Comparison of ENCODE assay signal across 8 mouse cellular contexts in the genomic region with DNA sequence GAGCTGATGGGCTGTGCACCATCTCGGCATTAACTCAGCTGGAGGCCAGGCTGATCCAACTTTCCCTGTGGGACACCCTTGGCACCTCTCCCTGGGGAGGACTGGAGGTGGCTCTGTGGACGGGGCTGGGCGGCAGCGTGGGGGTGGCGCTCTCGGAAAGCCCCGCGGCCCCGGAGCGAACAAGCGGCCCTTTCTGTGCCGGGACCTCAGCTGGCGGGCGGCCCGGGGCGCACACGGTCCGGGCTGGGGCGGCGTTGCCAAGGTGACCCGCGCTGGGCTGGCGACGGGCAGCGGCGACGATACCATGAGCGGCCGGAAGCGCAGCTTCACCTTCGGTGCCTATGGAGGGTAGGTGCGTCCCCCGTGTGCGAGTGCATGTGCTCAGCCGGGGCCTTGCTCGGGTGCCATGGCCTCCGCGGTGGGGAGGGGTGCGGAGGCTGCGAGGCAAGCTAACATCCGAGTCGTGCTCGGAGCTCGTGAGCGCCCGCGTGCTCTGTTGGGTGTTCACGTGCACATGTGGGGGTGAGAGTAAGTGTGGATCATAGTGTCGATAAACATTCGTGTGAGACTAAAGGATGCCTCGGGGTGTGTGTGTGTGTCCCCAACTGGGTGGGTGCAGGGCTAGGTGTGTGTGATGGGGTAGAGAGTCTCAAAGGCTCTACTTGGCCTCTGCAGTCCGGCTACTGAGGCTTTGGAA. TPM values are rescaled to one million over a fixed set of nuclear protein-coding genes. Genes with fewer than 3 reads are reported as not detected.
DNase-seq lines count a peak whose midpoint lies in the region; ATAC-seq lines count a peak whose summit lies in the region.

No protein-coding gene starts in this region.

- H3K4me3 ChIP-seq in kidney, embryonic 16.5 days (ENCODE audit: low read length), result peak overlapping the region; percentile 39
- H3K4me3 ChIP-seq in limb, embryonic 15.5 days, result peak overlapping the region; percentile 36

- peak; percentile 17; the same call in 1 of the 2 replicates for ATAC-seq in frontal cortex, adult (ENCODE audit: low TSS enrichment)
- peak; percentile 10; the same call in 1 of the 2 replicates for ATAC-seq in kidney, embryonic 16.5 days (ENCODE audit: low FRiP score, low TSS enrichment)
- ATAC-seq in limb, embryonic 15.5 days (ENCODE audit: insufficient number of reproducible peaks, low FRiP score, low TSS enrichment, low read depth), result no peak

- H3K27me3 ChIP-seq in kidney, embryonic 16.5 days (ENCODE audit: insufficient read depth, low read length), result peaks cover 31% of the 10 kb centered on the region
- peaks cover 69% of the 10 kb centered on the region for H3K27me3 ChIP-seq in limb, embryonic 15.5 days

- peak overlapping the region; percentile 36; the same call in 1 of the 2 replicates for H3K9ac ChIP-seq in kidney, embryonic 16.5 days (replicated peaks; ENCODE audit: low read length)
- H3K9ac ChIP-seq in limb, embryonic 15.5 days, result peak overlapping the region; percentile 10; the same call in 1 of the 2 replicates

- peak overlapping the region; percentile 57 for H3K4me2 ChIP-seq in kidney, embryonic 16.5 days (replicated peaks; ENCODE audit: low read depth, low read length)
- peak overlapping the region; percentile 57 for H3K4me2 ChIP-seq in limb, embryonic 15.5 days

- no peaks in the 10 kb centered on the region for H3K36me3 ChIP-seq in kidney, embryonic 16.5 days (ENCODE audit: insufficient read depth, low read length)
- H3K36me3 ChIP-seq in limb, embryonic 15.5 days, result no peaks in the 10 kb centered on the region

- H3K4me1 ChIP-seq in kidney, embryonic 16.5 days (ENCODE audit: insufficient read depth, low read length), result peaks cover 6% of the 10 kb centered on the region
- H3K4me1 ChIP-seq in limb, embryonic 15.5 days, result peaks cover 32% of the 10 kb centered on the region

- 4% methylated on average over 52 of the region's 52 CpGs for WGBS in kidney, embryonic 16.5 days
- 6% methylated on average over 46 of the region's 52 CpGs for WGBS in limb, embryonic 15.5 days

- no peak for DNase-seq in frontal cortex, postnatal 25 days (ENCODE audit: low spot score in 2 of 2)
- DNase-seq in cerebellum, adult 18-20 months, result peak; percentile 72 to 79
- DNase-seq in frontal cortex, postnatal 10 days (ENCODE audit: low spot score in 2 of 2), result peak; percentile 76 to 79
- DNase-seq in right cerebral cortex, postnatal 25 days, result peak; percentile 73
- no peak for DNase-seq in ovary, adult 18-20 months (ENCODE audit: low spot score)

- no peaks in the 10 kb centered on the region for H3K9me3 ChIP-seq in kidney, embryonic 16.5 days (ENCODE audit: low read length)
- H3K9me3 ChIP-seq in limb, embryonic 15.5 days, result no peaks in the 10 kb centered on the region

- no peak overlapping the region for H3K27ac ChIP-seq in kidney, embryonic 16.5 days (ENCODE audit: low read length)
- H3K27ac ChIP-seq in limb, embryonic 15.5 days, result no peak overlapping the region; the same call in 1 of the 2 replicates

RNA-seq across cellular contexts. Expression of a gene that starts 17.0 kb away (rescaled TPM):
- 22.0 and 31.7 TPM in 2 replicates for polyA plus RNA-seq in kidney, embryonic 16.5 days (2015; fragmentation: Nextera tagmentation; extraction: Ambion mirVana)
- polyA plus RNA-seq in limb, embryonic 15.5 days (2015; fragmentation: Nextera tagmentation; extraction: Ambion mirVana), result 7.7 TPM in 2 replicates

Comparison
In these comparisons a context has a peak if more than half of its experiments do, and no peak if none do; other contexts are left out.
1. DNase-seq: peak in cerebellum, adult 18-20 months (2 of 2), frontal cortex, postnatal 10 days (2 of 2) and right cerebral cortex, postnatal 25 days (single experiment); none in frontal cortex, postnatal 25 days (0 of 2) and ovary, adult 18-20 months (single experiment).